Mouse (Mus musculus) intestine, postnatal 0 days (tissue): ENCODE measurements around the gene Dock7. TPM values are rescaled to one million over a fixed set of nuclear protein-coding genes. Genes with fewer than 3 reads are reported as not detected.

Experiments
- ATAC-seq: fragments of 200-750 bp; cut with Nextera tagmentation; 2 replicates; pipeline ENCODE4 v1.8.0; 2017; ENCODE audit warnings: mild to moderate bottlenecking, moderate TSS enrichment, moderate library complexity
- H3K27ac ChIP-seq: fragments of 300-500 bp; sonication (generic); 2 replicates; pipeline ENCODE4 v1.5.1; 2014; ENCODE audit warnings: mild to moderate bottlenecking, low read depth, low read length, moderate library complexity
- H3K27me3 ChIP-seq: fragments of 300-500 bp; sonication (generic); replicated peaks from 2 replicates; pipeline ENCODE4 v1.6.1; 2014; ENCODE audit warnings: low read length, mixed read lengths; ENCODE audit not compliant: control insufficient read depth, insufficient read depth
- H3K36me3 ChIP-seq: fragments of 300-500 bp; sonication (generic); 2 replicates; pipeline ENCODE4 v1.6.1; 2014; ENCODE audit warnings: mild to moderate bottlenecking, moderate library complexity; ENCODE audit not compliant: control insufficient read depth, insufficient read depth
- H3K4me1 ChIP-seq: fragments of 300-500 bp; sonication (generic); replicated peaks from 2 replicates; pipeline ENCODE4 v1.6.1; 2014; ENCODE audit warnings: antibody characterized with exemption, low read length, mixed read lengths; ENCODE audit not compliant: control insufficient read depth, insufficient read depth
- H3K4me2 ChIP-seq: fragments of 300-500 bp; sonication (generic); replicated peaks from 2 replicates; pipeline ENCODE4 v1.6.1; 2014; ENCODE audit warnings: low read depth, mild to moderate bottlenecking, moderate library complexity
- H3K4me3 ChIP-seq: fragments of 300-500 bp; sonication (generic); 2 replicates; pipeline ENCODE4 v1.5.1; 2014; ENCODE audit warnings: low read depth, low read length
- H3K9ac ChIP-seq: fragments of 300-500 bp; sonication (generic); 2 replicates; pipeline ENCODE4 v1.6.1; 2014; ENCODE audit warnings: mild to moderate bottlenecking, low read depth, low read length
- H3K9me3 ChIP-seq: fragments of 300-500 bp; sonication (generic); 2 replicates; pipeline ENCODE4 v1.6.1; 2016; ENCODE audit warnings: mixed run types; ENCODE audit not compliant: control insufficient read depth
- CTCF ChIP-seq: sonication (generic); IDR thresholded peaks from 2 replicates; pipeline ENCODE4 v1.5.1; 2016; ENCODE audit warnings: low read depth, mild to moderate bottlenecking, control low read depth, antibody characterized with exemption, moderate library complexity
- WGBS: fragments of 180-500 bp; shearing (Covaris S2); extraction: QIAGEN DNeasy Blood & Tissue Kit; methylation state at CpG from one replicate; pipeline ENCODE4 v1.1.7; 2014; 5-methylcytosine and 5-hydroxymethylcytosine counted together
- polyA plus RNA-seq: library from polyadenylated mRNA; unstranded; fragments of >200 nt; fragmentation: Nextera tagmentation; extraction: Ambion mirVana; gene quantifications from 2 replicates; pipeline ENCODE4 v1.2.1, GENCODE M21; 2015

Gene Dock7
- polyA plus RNA-seq, 1 experiment from 2014 or later: 18.7 TPM

- 95% methylated on average over 17 of the region's 17 CpGs for WGBS
- H3K4me2 ChIP-seq: no peak overlapping the region
- ATAC-seq: no peak
Observed at GRCm38 (mm10) chr4:99087760-99088485, 32.8 kb downstream of the Dock7 start.

DNA sequence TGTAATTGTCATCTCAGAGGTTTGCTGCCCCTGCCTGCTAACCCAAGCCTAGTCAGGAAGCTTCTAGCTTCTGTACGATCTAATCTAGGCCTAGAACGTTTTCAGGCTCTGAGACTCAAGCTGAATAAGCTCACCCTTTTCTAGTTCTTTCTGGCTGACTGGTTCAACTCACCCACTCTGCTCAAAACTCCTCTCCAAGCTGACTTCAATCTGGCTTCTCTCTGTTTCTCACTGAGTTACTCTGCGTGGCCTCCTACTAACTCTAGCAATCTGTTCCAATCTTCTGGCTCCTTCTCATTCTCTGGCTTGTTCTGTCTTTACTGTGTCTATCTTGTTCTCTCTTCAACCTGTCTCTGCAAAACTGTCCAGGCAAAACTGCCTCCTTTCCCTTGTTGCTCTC lies 36.9 kb downstream of the Dock7 start:
- 94% methylated on average over 3 of the region's 3 CpGs for WGBS
- H3K4me1 ChIP-seq: no peaks in the 10 kb centered on the region
- no peak overlapping the region for H3K9ac ChIP-seq
- no peak overlapping the region for H3K4me3 ChIP-seq
- H3K36me3 ChIP-seq: peaks cover 14% of the 10 kb centered on the region; the same call in 1 of the 2 replicates
- H3K4me2 ChIP-seq: no peak overlapping the region
- no peak for ATAC-seq
- no peaks in the 10 kb centered on the region for H3K27me3 ChIP-seq
- no peaks in the 10 kb centered on the region for H3K9me3 ChIP-seq
- no peak for TF ChIP-seq CTCF
- H3K27ac ChIP-seq: no peak overlapping the region

More at GRCm38 (mm10) chr4:99087760-99088485, 32.8 kb downstream of the Dock7 start:
- no peak for TF ChIP-seq CTCF
- Histone ChIP-seq H3K4me1 (peaks cover 6% of the 10 kb centered on the region; the same call in 1 of the 2 replicates), H3K36me3 (peaks cover 10% of the 10 kb centered on the region; the same call in 1 of the 2 replicates), H3K9me3 (no peaks in the 10 kb centered on the region), H3K27ac (no peak overlapping the region), H3K27me3 (no peaks in the 10 kb centered on the region), H3K4me3 (no peak overlapping the region), H3K9ac (no peak overlapping the region)

GRCm38 (mm10) chr4:99081169-99081568 lies 39.5 kb downstream of the Dock7 start:
- H3K4me1 ChIP-seq: no peaks in the 10 kb centered on the region
- H3K4me2 ChIP-seq: no peak overlapping the region
- no peak overlapping the region for H3K4me3 ChIP-seq
- H3K27ac ChIP-seq: no peak overlapping the region
- no peaks in the 10 kb centered on the region for H3K27me3 ChIP-seq
- ATAC-seq: no peak
- no peaks in the 10 kb centered on the region for H3K9me3 ChIP-seq
- WGBS: 58% methylated on average over 1 of the region's 1 CpGs
- H3K9ac ChIP-seq: no peak overlapping the region
- peaks cover 24% of the 10 kb centered on the region for H3K36me3 ChIP-seq
- TF ChIP-seq CTCF: no peak

- 62% methylated on average over 3 of the region's 3 CpGs for WGBS
- no peaks in the 10 kb centered on the region for H3K4me1 ChIP-seq
Observed at GRCm38 (mm10) chr4:99078005-99078404, 42.7 kb downstream of the Dock7 start.

DNA sequence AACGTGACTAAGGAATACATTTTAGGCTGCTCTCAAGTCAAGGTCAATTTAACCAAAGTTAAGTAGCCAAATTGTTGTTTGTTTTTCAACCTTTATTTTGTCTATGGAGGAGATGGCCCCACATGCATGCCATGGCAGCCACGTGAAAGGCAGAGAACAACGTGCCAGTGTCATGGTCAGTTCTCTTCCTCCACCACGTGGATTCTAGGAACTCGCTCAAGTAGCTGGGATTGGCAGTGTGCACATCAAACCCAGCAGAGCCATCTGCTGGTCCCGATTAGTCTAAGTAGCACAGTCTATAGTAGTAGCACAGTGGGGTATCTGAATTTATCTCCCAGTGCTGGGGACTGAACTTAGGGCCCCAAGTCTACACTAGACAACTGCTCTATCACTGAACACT lies 51.9 kb downstream of the Dock7 start:
- Histone ChIP-seq H3K4me3 (no peak overlapping the region), H3K4me2 (no peak overlapping the region), H3K27me3 (no peaks in the 10 kb centered on the region), H3K9me3 (no peaks in the 10 kb centered on the region), H3K9ac (no peak overlapping the region), H3K27ac (no peak overlapping the region), H3K4me1 (no peaks in the 10 kb centered on the region), H3K36me3 (peaks cover 47% of the 10 kb centered on the region)
- WGBS: 79% methylated on average over 6 of the region's 6 CpGs
- no peak for TF ChIP-seq CTCF
- no peak for ATAC-seq

More at GRCm38 (mm10) chr4:99078005-99078404, 42.7 kb downstream of the Dock7 start:
- peaks cover 39% of the 10 kb centered on the region for H3K36me3 ChIP-seq
- H3K27ac ChIP-seq: no peak overlapping the region
- no peak for ATAC-seq
- H3K4me2 ChIP-seq: no peak overlapping the region
- no peaks in the 10 kb centered on the region for H3K27me3 ChIP-seq
- no peak overlapping the region for H3K9ac ChIP-seq
- H3K9me3 ChIP-seq: no peaks in the 10 kb centered on the region
- H3K4me3 ChIP-seq: no peak overlapping the region
- TF ChIP-seq CTCF: no peak

DNA sequence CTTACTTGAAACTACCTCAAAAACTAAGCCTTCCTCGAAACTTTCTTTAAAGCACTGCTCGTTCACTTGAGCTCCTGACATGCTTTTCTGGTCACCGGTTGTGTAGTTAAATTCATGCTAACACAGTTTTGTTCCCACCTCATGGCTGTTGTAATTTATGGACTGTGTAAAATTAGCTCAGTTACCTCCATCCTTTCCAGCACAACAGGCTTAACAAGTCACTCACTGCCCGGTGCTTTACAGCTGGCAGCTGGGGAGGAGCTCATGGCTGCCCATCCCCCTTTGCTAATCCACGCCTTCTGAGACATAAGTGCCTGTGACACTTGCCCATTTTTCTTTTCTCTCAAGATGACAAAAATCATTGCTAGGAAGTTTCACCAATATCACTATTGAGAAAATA lies 56.2 kb downstream of the Dock7 start:
- TF ChIP-seq CTCF: no peak
- no peak overlapping the region for H3K9ac ChIP-seq
- peaks cover 40% of the 10 kb centered on the region for H3K36me3 ChIP-seq
- H3K27ac ChIP-seq: no peak overlapping the region
- no peak overlapping the region for H3K4me2 ChIP-seq
- no peaks in the 10 kb centered on the region for H3K9me3 ChIP-seq
- H3K27me3 ChIP-seq: no peaks in the 10 kb centered on the region
- 51% methylated on average over 5 of the region's 5 CpGs for WGBS
- H3K4me1 ChIP-seq: no peaks in the 10 kb centered on the region
- no peak overlapping the region for H3K4me3 ChIP-seq
- no peak for ATAC-seq
